Mouse (Mus musculus) kidney, adult 2 months (tissue): Measurements from ENCODE around the gene Hunk.

ENCODE experiments used
- CTCF ChIP-seq: fragments of 200-500 bp; conservative IDR thresholded peaks from 2 replicates; pipeline ENCODE4 v1.5.1; 2011; ENCODE audit warnings: low read depth, mild to moderate bottlenecking, control low read depth, low read length, moderate library complexity, mixed read lengths; ENCODE audit not compliant: insufficient read depth, insufficient read length
- POLR2A ChIP-seq: fragments of 200-500 bp; IDR thresholded peaks from one replicate; pipeline ENCODE4 v1.6.1; 2011; ENCODE audit warnings: low read depth, low read length, control low read depth

GRCm38 (mm10) chr16:90534591-90534990 lies 148.8 kb downstream of the Hunk start:
- TF ChIP-seq CTCF: no peak
- TF ChIP-seq POLR2A: no peak
